Mouse (Mus musculus): ENCODE data around the gene Sult4a1.

- no peak for TF ChIP-seq CTCF (IDR thresholded peaks at IDR 0.05; ENCODE audit: control insufficient read depth, insufficient read depth, low read length)
- TF ChIP-seq POLR2A (IDR thresholded peaks at IDR 0.05; ENCODE audit: borderline replicate concordance, control insufficient read depth, low read depth, low read length): no peak
These were observed 20.9 kb upstream of the Sult4a1 start for GRCm38 (mm10) chr15:84126447-84126846.

Measured in bone marrow, adult 2 months (tissue).